30 mouse cellular contexts compared by ENCODE assay signal in the genomic region with DNA sequence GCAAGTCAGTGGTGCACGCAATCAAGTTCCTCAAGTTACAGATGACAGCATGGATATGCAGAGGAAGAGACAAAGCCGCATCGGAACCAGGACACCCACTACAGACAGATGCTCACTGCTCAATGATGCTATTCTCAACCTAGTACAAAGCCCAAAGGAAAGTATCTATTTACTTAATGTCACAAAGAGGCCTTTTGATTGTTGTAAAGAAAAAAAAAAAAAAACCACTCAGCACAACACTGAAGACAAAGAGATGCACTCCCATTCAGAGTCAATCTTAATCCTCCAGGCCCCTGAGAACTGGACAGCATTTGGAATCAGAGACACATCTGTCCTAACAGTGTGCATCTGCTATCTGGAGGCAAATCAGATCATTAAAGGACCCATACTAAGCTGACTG.
DNase-seq lines count a peak whose midpoint lies in the region; ATAC-seq and TF ChIP-seq lines count a peak whose summit lies in the region.
"Had no signal": no experiment of that assay in that cellular context is flagged by ENCODE, and none has a peak within 500 bp of the region (broad histone marks: within the 10 kb centered on the region; RNA-seq: fewer than 3 reads in every experiment).

No protein-coding gene starts in this region.

- no peak overlapping the region for H3K4me3 ChIP-seq in midbrain, embryonic 10.5 days
- no peak overlapping the region for H3K4me3 ChIP-seq in midbrain, embryonic 15.5 days
- H3K4me3 ChIP-seq in ES-E14 (ENCODE audit: insufficient read depth in 1 of 2, low read depth in 1 of 2, low read length in 2 of 2, poor library complexity in 1 of 2, severe bottlenecking in 1 of 2): no peak overlapping the region
- H3K4me3 ChIP-seq in liver, embryonic 11.5 days (ENCODE audit: low read depth, low read length): no peak overlapping the region
- H3K4me3 ChIP-seq: embryonic facial prominence, embryonic 15.5 days; forebrain, embryonic 12.5 days; heart, embryonic 13.5 days; hindbrain, embryonic 10.5 days; kidney, embryonic 15.5 days; left cerebral cortex, adult 2 months; limb, embryonic 13.5 days; liver, embryonic 12.5 days; neural tube, embryonic 15.5 days had no signal

- no peak overlapping the region for H3K9ac ChIP-seq in midbrain, embryonic 15.5 days
- no peak overlapping the region for H3K9ac ChIP-seq in ES-E14 (ENCODE audit: insufficient read depth, low read depth, low read length, poor library complexity, severe bottlenecking)
- H3K9ac ChIP-seq in liver, embryonic 11.5 days (ENCODE audit: low read depth, low read length): no peak overlapping the region
- H3K9ac ChIP-seq: embryonic facial prominence, embryonic 15.5 days; forebrain, embryonic 12.5 days; forebrain, postnatal 0 days; heart, embryonic 13.5 days; kidney, embryonic 15.5 days; limb, embryonic 13.5 days; liver, embryonic 12.5 days; liver, postnatal 0 days; neural tube, embryonic 15.5 days had no signal

- ATAC-seq in midbrain, embryonic 15.5 days (replicated peaks): no peak
- ATAC-seq in liver, embryonic 11.5 days (replicated peaks; ENCODE audit: low FRiP score): no peak
- ATAC-seq: activated CD4-positive, CD25-positive, alpha-beta regulatory T cell, adult 4 months; forebrain, postnatal 0 days; liver, embryonic 12.5 days; liver, postnatal 0 days had no signal

- no peak overlapping the region for H3K4me2 ChIP-seq in midbrain, embryonic 15.5 days
- no peak overlapping the region for H3K4me2 ChIP-seq in liver, embryonic 11.5 days
- H3K4me2 ChIP-seq: embryonic facial prominence, embryonic 15.5 days; forebrain, embryonic 12.5 days; heart, embryonic 13.5 days; kidney, embryonic 15.5 days; limb, embryonic 13.5 days; liver, embryonic 12.5 days; neural tube, embryonic 15.5 days had no signal

- H3K27ac ChIP-seq in midbrain, embryonic 10.5 days (replicated peaks): peak overlapping the region; percentile 52; the same call in 1 of the 2 replicates
- H3K27ac ChIP-seq in midbrain, embryonic 15.5 days: no peak overlapping the region
- H3K27ac ChIP-seq in ES-E14 (ENCODE audit: insufficient read depth, low read depth, low read length, poor library complexity, severe bottlenecking): no peak overlapping the region
- no peak overlapping the region for H3K27ac ChIP-seq in liver, embryonic 11.5 days (ENCODE audit: low read depth, low read length)
- H3K27ac ChIP-seq: embryonic facial prominence, embryonic 15.5 days; forebrain, embryonic 12.5 days; heart, embryonic 13.5 days; hindbrain, embryonic 10.5 days; kidney, embryonic 15.5 days; left cerebral cortex, adult 2 months; limb, embryonic 13.5 days; liver, embryonic 12.5 days; neural tube, embryonic 15.5 days had no signal

- 44% methylated on average over 3 of the region's 3 CpGs for WGBS in midbrain, embryonic 10.5 days
- WGBS in midbrain, embryonic 15.5 days: 30% methylated on average over 3 of the region's 3 CpGs
- 87% methylated on average over 3 of the region's 3 CpGs for WGBS in liver, embryonic 11.5 days

- H3K9me3 ChIP-seq in midbrain, embryonic 10.5 days (replicated peaks): no peaks in the 10 kb centered on the region
- no peaks in the 10 kb centered on the region for H3K9me3 ChIP-seq in midbrain, embryonic 15.5 days
- no peaks in the 10 kb centered on the region for H3K9me3 ChIP-seq in ES-E14 (ENCODE audit: control insufficient read depth, insufficient read depth, low read depth, low read length)
- no peaks in the 10 kb centered on the region for H3K9me3 ChIP-seq in liver, embryonic 11.5 days (ENCODE audit: control insufficient read depth, low read length)
- H3K9me3 ChIP-seq: embryonic facial prominence, embryonic 15.5 days; heart, embryonic 13.5 days; hindbrain, embryonic 10.5 days; kidney, embryonic 15.5 days; limb, embryonic 13.5 days; liver, embryonic 12.5 days; neural tube, embryonic 15.5 days had no signal

- H3K36me3 ChIP-seq in midbrain, embryonic 10.5 days: peaks cover 8% of the 10 kb centered on the region
- no peaks in the 10 kb centered on the region for H3K36me3 ChIP-seq in midbrain, embryonic 15.5 days (replicated peaks)
- no peaks in the 10 kb centered on the region for H3K36me3 ChIP-seq in ES-E14 (ENCODE audit: control insufficient read depth, insufficient read depth, low read length, poor library complexity, severe bottlenecking)
- H3K36me3 ChIP-seq in liver, embryonic 11.5 days (ENCODE audit: control insufficient read depth, insufficient read depth, low read length): peaks cover 6% of the 10 kb centered on the region; the same call in 1 of the 2 replicates
- H3K36me3 ChIP-seq: neural tube, embryonic 15.5 days had no signal

- in situ Hi-C loops in ES-E14 (cut with MboI; ENCODE audit: low sequenced_read_pairs in 2 of 2, unreplicated experiment in 2 of 2): no loop called here

- no peaks in the 10 kb centered on the region for H3K27me3 ChIP-seq in midbrain, embryonic 10.5 days (ENCODE audit: low read depth, poor library complexity, severe bottlenecking)
- no peaks in the 10 kb centered on the region for H3K27me3 ChIP-seq in midbrain, embryonic 15.5 days (replicated peaks)
- no peaks in the 10 kb centered on the region for H3K27me3 ChIP-seq in liver, embryonic 11.5 days (replicated peaks; ENCODE audit: control insufficient read depth, insufficient read depth, low read length)
- H3K27me3 ChIP-seq: embryonic facial prominence, embryonic 15.5 days; forebrain, embryonic 12.5 days; heart, embryonic 13.5 days; kidney, embryonic 15.5 days; limb, embryonic 13.5 days; liver, embryonic 12.5 days; neural tube, embryonic 15.5 days had no signal

- peak; percentile 14 for DNase-seq in embryo, embryonic 10.5 days (ENCODE audit: low spot score)
- no peak for DNase-seq in embryo, embryonic 11 days
- peak; percentile 20 for DNase-seq in midbrain, embryonic 10.5 days (ENCODE audit: low spot score)
- DNase-seq in ES-E14 (ENCODE audit: low read depth, low spot score): no peak
- DNase-seq in retina, postnatal 1 day: peak; percentile 78
- DNase-seq in liver, embryonic 11.5 days (ENCODE audit: low spot score): no peak
- DNase-seq: adrenal gland, adult 2 months; adrenal gland, postnatal 36 days; cerebellum, adult 2 months; cerebellum, postnatal 14 days; forebrain, postnatal 0 days; heart, postnatal 10 days; kidney, adult 18-20 months; kidney, postnatal 25 days; liver, postnatal 0 days; lung, postnatal 36 days; right cerebral cortex, adult 18-20 months; spleen, adult 18-20 months; thymus, postnatal 25 days had no signal

- H3K4me1 ChIP-seq in midbrain, embryonic 10.5 days: peaks cover 39% of the 10 kb centered on the region
- H3K4me1 ChIP-seq in midbrain, embryonic 15.5 days: no peaks in the 10 kb centered on the region; the same call in 1 of the 2 replicates
- H3K4me1 ChIP-seq in ES-E14 (ENCODE audit: control insufficient read depth in 2 of 2, insufficient read depth in 2 of 2, low read length in 2 of 2, poor library complexity in 1 of 2): peaks cover 2 to 9% of the 10 kb centered on the region in 2 experiments; a peak in 2 of 4 replicates
- peaks cover 9% of the 10 kb centered on the region for H3K4me1 ChIP-seq in liver, embryonic 11.5 days (replicated peaks; ENCODE audit: control insufficient read depth, insufficient read depth, low read length)
- H3K4me1 ChIP-seq: embryonic facial prominence, embryonic 15.5 days; kidney, embryonic 15.5 days; neural tube, embryonic 15.5 days had no signal

TF ChIP-seq in ES-E14, 5 proteins besides CTCF, POLR2A, EP300 and RAD21:
- TF ChIP-seq MAFK (IDR thresholded peaks at IDR 0.05; ENCODE audit: insufficient read depth, low read depth, low read length) (peak; percentile 50; the same call in 1 of the 2 replicates), ZNF384 (IDR thresholded peaks at IDR 0.05; ENCODE audit: low read depth, low read length) (peak; percentile 96), HCFC1 (IDR thresholded peaks at IDR 0.05; ENCODE audit: borderline replicate concordance, insufficient read depth, low read length) (no peak)

Comparison
In these comparisons a context has a peak if more than half of its experiments do, and no peak if none do; other contexts are left out.
1. DNase-seq: peak in embryo, embryonic 10.5 days (single experiment), midbrain, embryonic 10.5 days (single experiment) and retina, postnatal 1 day (single experiment); none in embryo, embryonic 11 days (single experiment), ES-E14 (single experiment) and liver, embryonic 11.5 days (single experiment).